Mouse (Mus musculus): Measurements from ENCODE around the gene Slf1. TPM values are rescaled to one million over a fixed set of nuclear protein-coding genes. Genes with fewer than 3 reads are reported as not detected.

Gene Slf1
- total RNA-seq, 2 experiments from 2014 or later: 25.0 to 26.8 TPM

Other genes starting within 250 kb of the Slf1 start
- 1 to 10 TPM; 5.0 TPM for gene 2210408I21Rik, start 67 bp upstream of the Slf1 start, total RNA-seq (2021)

Data from heart, adult 18-20 months (tissue).